Mouse (Mus musculus): Measurements from ENCODE around the gene Elovl2. TPM values are rescaled to one million over a fixed set of nuclear protein-coding genes. Genes with fewer than 3 reads are reported as not detected.
A peak's percentile ranks its signal among the peaks of the same experiment; 100 is the strongest.
"Not testable (repeated sequence)": the region's sequence is repeated elsewhere in the genome, so short reads cannot be mapped to it uniquely, and the experiment has no call there.

Gene Elovl2
- total RNA-seq, 2 experiments from 2014 or later = 0.06 TPM; not detected in 1

DNA sequence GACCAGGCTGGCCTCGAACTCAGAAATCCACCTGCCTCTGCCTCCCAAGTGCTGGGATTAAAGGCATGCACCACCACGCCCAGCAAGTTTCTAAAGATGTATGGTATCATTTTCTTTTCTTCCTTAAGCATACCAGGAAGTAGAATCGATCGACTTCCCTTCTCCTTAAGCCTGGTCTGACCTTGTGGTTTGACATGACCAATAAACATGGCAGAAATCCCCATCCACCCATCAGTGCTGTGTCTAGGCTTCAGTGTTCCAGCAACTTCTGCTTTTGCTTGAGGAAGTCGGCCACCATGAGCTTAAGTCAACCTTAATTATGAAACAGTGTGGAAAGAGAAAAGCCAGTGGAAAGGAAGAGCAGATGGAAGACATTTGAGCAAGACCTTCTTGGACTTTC lies 10.1 kb upstream of the Elovl2 start:
- Histone ChIP-seq H3K27ac (no peak overlapping the region), H3K4me3 (no peak overlapping the region)
- intact Hi-C loops (cut with DNase I) = no loop called here
- no peak for TF ChIP-seq CTCF (IDR thresholded peaks at IDR 0.05)
- no peak for DNase-seq

DNA sequence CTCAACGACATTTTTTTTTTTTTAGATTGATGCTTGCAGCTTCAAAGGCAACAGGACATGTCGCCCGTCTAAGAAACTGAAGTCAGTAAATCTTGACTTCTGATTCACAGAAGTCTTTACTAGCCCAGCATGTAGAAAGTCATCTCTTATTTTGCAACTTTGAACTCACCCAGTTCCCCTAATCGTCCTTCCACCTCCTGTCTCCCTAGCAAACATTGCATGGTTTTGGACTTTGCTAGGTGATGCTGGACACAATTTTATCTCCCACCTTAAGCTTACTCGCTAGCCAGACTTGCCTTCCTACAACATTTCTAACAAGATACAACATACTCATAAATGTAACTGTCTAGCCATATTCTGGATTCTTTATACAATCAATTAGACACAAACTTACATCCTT lies 7.9 kb upstream of the Elovl2 start:
- H3K4me3 ChIP-seq = no peak overlapping the region
- intact Hi-C loops (cut with DNase I) = no loop called here
- TF ChIP-seq CTCF (IDR thresholded peaks at IDR 0.05) = no peak
- no peak for DNase-seq
- H3K27ac ChIP-seq = no peak overlapping the region

DNA sequence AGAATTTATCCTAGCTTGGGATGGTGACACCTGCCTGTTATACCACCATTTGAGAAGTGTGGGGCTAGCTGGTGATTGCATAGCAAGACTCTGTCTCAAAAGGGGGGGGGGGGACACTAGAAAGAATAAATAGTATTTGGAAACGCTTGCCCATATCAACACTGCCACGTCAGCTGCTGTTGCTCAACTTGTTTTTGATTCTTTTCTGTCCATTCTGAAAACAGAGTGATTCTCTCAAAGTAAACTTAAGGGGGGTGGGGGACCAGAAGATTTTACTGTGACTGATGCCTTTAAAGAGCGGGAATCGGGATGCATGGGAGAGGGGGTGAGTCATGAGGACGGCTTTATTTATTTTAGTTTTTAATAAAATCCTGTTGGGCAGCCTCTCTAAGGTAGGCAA lies 6.3 kb upstream of the Elovl2 start:
- Histone ChIP-seq H3K4me3 (no peak overlapping the region), H3K27ac (no peak overlapping the region)
- intact Hi-C loops (cut with DNase I) = no loop called here
- TF ChIP-seq CTCF (IDR thresholded peaks at IDR 0.05) = no peak
- no peak for DNase-seq

DNA sequence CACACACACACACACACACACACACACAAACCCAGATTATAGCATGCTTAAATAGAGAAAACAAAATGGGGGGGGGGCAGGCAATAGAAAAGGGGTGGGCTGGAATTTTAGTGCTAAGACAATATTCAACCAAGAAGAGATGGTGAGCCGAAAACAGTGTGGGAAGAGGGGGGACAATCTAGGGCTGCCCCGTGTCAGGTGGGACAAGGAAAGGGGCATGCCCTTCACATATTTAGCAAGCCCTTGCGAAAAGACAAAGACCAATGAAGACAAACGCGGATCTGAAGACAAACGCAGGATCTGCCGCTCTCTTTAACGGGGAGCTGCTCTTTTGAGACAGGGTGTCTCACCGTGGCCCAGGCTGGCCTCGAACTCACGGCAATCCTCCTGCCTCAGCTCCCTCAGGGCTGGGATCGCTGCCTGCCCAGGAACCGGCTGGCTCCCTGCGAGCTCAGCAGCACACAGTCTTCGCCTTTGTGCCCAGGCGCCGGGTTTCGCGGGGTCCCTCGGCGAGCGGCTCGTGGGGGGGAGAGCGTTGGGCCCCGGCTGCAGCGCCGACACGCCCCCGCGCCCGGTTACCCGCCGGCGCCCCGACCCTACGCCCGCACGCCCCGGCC lies 410 bp downstream of the Elovl2 start:
- Histone ChIP-seq H3K27ac (no peak overlapping the region), H3K4me3 (peak overlapping the region; percentile 72)
- TF ChIP-seq CTCF (IDR thresholded peaks at IDR 0.05) = no peak
- intact Hi-C loops (cut with DNase I) = no loop called here
- DNase-seq = no peak

DNA sequence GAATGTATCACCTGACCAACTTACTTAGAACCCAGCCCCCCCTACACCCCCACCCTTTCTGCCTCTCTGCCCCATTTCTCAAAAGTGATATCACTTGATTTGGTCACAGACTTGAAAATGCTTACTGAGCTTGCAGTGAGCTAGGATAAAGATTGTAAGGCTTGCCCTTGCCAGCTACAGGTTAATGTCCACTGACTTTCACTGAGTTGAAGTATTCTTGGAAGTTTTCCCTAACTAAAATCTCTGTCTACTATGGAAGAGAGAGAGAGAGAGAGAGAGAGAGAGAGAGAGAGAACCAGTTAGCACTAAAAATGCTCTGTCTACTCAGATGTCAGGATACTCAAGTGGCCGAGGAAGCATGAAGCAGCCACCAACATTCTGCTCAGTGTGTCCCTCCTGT lies 1.1 kb downstream of the Elovl2 start:
- intact Hi-C loops (cut with DNase I) = no loop called here
- DNase-seq = no peak
- H3K4me3 ChIP-seq = no peak overlapping the region
- no peak for TF ChIP-seq CTCF (IDR thresholded peaks at IDR 0.05)
- no peak overlapping the region for H3K27ac ChIP-seq

DNA sequence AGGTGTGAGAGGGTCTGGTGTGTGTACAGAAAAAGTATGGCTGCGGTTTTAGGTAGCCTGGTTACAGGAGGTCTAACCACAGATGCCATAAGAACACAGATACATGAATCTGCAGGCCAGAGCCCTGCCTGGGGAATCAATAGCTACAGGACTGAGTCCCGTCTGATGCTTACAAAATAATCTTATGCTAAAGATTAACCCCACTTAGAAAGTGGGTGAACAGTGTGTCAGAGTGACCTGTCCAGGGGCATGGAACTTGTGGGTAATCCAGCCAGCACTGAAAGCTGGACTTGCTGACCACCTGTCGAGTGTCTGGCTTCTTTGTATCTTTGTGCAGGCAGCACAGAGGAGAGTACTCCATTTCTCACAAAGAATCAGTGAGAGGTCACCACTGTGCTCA lies 4.0 kb downstream of the Elovl2 start:
- intact Hi-C loops (cut with DNase I) = no loop called here
- H3K4me3 ChIP-seq = no peak overlapping the region
- no peak for DNase-seq
- H3K27ac ChIP-seq = no peak overlapping the region
- TF ChIP-seq CTCF (IDR thresholded peaks at IDR 0.05) = no peak

DNA sequence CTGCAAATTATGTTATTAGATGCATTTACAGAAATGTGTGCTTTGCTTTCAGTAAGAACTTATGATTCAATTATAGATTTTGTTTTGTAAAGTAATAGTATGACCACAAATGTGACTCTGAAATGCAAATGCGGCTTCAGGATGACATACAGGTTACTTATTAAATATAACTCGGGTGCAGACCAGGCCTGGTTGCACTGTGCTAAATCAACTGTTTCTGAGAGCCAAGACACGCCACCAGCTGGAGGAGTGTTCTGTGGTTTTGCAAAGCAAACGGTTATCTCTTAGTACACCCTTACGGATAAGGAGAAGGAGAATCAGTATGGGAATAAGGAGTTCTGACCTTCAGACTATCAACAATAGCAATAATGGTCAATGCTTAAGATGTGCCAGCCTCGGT lies 4.5 kb downstream of the Elovl2 start:
- intact Hi-C loops (cut with DNase I) = no loop called here
- no peak for DNase-seq
- Histone ChIP-seq H3K4me3 (no peak overlapping the region), H3K27ac (no peak overlapping the region)
- TF ChIP-seq CTCF (IDR thresholded peaks at IDR 0.05) = no peak

DNA sequence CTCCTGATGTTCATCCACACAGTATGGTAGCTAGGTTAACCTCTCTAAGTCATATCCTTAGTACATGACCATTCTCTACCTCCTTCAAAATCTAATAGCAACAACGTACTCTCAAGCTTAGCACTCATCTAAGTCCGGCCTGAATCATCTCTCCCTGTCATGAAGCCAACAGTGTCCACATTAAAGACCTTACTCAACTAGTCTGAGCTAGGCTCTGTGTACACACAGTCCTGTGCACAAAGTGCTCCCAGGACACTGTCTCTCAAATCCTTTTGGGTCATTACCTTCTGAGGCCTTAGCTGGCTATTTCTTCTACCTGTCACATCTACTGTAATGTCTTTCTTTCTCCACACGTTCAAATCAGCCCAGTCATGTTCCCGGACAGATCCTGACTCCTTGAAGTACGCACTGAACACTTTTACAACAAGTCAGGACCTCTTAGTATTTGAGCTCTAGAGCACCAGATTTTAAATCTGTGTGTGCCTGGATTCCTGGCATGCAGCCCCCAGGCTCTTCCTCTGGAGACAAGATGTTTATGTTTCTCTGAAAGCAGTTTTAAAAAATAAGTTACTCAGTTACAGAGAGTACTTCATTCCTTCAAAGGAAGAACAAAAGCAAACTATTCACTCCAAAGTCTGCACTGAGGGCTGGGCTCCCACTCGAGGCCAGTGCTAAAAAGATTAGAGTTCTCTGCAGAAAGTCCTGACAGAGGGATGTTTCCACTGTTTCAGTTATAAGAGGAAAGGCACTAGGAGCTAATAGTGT lies 7.5 kb downstream of the Elovl2 start:
- Histone ChIP-seq H3K4me3 (no peak overlapping the region), H3K27ac (no peak overlapping the region)
- intact Hi-C loops (cut with DNase I) = no loop called here
- DNase-seq = no peak
- TF ChIP-seq CTCF (IDR thresholded peaks at IDR 0.05) = no peak

DNA sequence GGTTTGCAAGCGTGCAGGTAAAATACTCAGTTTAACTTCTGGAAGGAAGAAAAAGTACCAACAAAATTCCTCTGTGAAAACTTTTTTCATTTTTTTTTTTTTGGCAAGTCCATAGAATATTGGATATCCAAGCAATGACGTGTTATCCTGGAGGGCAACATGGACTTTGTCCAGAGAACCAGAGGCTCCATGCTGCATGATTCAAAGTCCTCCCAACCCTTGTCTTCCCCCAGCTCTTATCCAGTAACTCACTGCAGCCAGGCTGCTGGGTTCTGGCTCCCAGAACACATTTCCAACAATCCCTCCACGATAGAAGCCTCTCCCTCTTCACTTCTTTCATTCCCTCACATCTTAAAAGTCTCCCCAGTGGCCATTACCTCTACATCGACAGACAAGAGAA lies 8.9 kb downstream of the Elovl2 start:
- Histone ChIP-seq H3K4me3 (no peak overlapping the region), H3K27ac (no peak overlapping the region)
- TF ChIP-seq CTCF (IDR thresholded peaks at IDR 0.05) = no peak
- intact Hi-C loops (cut with DNase I) = no loop called here
- DNase-seq = no peak

DNA sequence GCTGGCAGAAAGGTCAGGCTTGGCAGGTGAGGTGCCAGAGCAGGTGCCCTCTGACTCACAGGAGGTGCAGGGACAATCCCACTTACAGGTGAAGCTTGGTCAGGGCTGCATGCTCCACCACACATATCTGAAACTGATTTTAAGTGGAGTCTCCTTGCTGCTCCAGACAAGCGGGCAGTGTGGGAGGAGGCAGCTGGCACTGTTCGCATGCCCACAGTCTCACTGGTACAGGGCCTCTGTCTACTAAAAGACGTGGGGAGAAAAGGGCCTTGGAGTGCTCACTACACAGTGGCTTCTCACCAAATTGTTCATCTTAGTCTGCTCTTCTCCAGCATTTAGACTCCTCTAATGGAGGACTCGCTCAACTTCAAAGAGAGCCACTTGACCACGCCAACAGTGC lies 14.0 kb downstream of the Elovl2 start:
- intact Hi-C loops (cut with DNase I) = no loop called here
- no peak for DNase-seq
- no peak overlapping the region for H3K27ac ChIP-seq
- no peak overlapping the region for H3K4me3 ChIP-seq
- no peak for TF ChIP-seq CTCF (IDR thresholded peaks at IDR 0.05)

DNA sequence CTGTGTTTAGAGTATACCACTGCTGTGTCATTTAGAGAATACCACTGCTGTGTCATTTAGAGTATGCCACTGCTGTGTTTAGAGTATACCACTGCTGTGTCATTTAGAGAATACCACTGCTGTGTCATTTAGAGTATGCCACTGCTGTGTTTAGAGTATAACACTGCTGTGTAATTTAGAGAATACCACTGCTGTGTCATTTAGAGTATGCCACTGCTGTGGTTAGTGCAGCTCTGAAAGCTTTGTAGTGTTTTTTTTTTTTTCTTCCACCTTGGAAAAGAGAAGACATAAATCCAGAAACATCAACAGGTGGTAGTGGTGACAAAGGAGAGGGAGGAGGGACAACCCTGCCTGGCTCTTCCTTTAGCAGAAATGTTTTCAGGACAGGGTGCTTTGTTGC lies 14.6 kb downstream of the Elovl2 start:
- intact Hi-C loops (cut with DNase I); DNase-seq; H3K4me3 ChIP-seq; H3K27ac ChIP-seq: not testable (repeated sequence)

DNA sequence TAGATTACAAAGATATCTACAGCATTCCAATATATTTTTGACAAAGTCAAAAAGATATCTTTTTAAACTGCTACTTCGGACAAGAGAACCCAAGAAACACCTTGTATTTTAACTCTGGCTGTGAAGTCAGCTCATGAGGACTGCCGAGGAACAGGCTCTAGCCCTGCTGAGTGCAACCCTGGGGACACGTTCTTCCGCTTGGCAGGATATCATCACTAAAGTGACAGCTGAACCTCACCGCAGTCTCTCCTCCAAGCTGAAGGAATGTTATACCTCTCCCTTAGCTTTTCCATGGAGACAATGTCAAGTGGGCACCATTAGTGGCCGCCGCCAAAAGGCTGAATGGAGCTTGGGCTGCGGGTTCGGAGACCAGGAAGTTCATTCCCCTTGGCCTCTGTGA lies 16.5 kb downstream of the Elovl2 start:
- Histone ChIP-seq H3K4me3 (no peak overlapping the region), H3K27ac (no peak overlapping the region)
- DNase-seq = no peak
- intact Hi-C loops (cut with DNase I) = no loop called here
- no peak for TF ChIP-seq CTCF (IDR thresholded peaks at IDR 0.05)

DNA sequence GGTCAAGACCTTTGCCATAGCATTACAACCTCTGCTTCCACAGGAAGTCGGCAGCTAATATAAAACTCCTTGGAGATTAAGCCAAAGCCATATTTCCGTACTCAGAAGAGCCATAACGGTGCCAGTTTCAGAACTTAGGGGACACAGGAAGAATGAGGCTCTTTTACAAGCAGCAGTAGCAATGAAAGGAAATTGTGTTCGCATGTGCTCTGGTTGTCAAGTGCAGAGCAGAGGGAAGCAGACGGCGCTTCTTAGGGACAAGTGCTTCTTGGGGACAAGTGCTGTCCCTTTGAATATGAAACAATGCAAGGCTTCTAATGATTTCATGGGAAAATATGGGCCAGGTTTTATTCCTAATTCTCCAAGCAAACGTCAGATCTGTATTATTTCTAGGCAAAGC lies 16.9 kb downstream of the Elovl2 start:
- H3K4me3 ChIP-seq = no peak overlapping the region
- no peak for TF ChIP-seq CTCF (IDR thresholded peaks at IDR 0.05)
- H3K27ac ChIP-seq = no peak overlapping the region
- intact Hi-C loops (cut with DNase I) = no loop called here
- no peak for DNase-seq

DNA sequence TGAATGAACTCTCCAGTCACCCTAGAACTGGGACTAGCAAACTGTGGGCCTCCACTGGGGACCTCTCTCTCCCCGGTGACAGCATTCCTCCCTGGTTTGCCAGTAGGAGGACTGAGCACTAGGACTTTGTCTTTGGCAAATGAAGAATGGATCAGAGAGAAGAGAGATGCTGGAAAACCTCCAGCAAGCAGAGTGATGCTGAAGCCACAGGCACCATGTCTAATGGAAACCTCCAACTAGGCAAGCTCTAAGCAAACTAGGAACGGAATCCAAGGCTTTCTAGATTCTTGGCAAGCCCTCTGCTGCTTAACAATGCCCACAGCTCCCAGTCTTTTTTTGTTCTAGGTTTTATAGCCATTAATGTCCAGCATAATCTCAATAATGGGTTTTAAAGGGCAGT lies 19.3 kb downstream of the Elovl2 start:
- intact Hi-C loops (cut with DNase I) = no loop called here
- TF ChIP-seq CTCF (IDR thresholded peaks at IDR 0.05) = no peak
- H3K4me3 ChIP-seq = no peak overlapping the region
- no peak overlapping the region for H3K27ac ChIP-seq
- no peak for DNase-seq

Measured in gastrocnemius, adult 2 months (tissue).